Mouse (Mus musculus): ENCODE measurements around the gene Alox5. TPM values are rescaled to one million over a fixed set of nuclear protein-coding genes. Genes with fewer than 3 reads are reported as not detected.
"Not testable (repeated sequence)": the region's sequence is repeated elsewhere in the genome, so short reads cannot be mapped to it uniquely, and the experiment has no call there.

Alox5 gene
- polyA plus RNA-seq (2016; fragmentation: Nextera tagmentation; extraction: Ambion mirVana), result 1.0 and 1.2 TPM in 2 replicates

DNA sequence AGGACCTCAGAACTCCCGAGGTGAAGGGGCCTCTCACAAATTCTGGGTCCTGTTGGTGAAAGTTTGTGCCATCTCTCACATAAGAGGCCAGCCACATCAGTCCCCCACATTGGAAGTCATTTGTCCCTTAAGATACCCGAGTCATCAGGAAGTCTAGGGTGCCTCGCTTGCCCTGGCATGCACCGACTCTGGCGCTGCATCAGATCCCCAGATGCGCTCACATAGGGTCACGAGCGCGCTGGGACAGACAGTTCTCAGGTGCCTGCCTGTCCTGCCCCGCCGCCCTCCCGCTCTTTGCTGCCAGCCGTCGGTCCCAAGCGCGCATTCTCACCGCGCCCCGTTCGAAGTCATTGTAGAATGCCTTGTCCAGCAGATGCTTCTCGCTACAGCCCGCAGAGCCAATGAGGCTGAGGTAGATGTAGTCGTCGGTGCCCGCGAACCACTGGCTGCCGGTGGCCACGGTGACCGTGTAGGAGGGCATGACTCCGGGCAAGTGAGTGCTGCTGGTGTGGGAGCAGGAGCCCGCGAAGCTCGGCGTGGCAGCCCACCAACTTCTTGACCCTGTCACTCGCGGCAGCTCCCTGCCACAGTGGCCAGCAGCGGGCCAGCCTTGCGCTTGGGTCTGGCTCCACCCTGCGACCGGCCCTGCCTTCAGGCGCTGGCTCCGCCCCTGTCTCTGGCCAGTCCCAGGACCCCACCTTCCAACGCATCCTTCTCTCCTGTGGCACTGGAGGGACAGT lies at the start of gene Alox5:
Gene Alox5 (minus strand): TSS at position 635 of the 740 bp plus-strand sequence.
- Histone ChIP-seq H3K27ac (no peak within 1 kb of the TSS), H3K9ac (peak within 1 kb of the TSS; percentile 49; the same call in 1 of the 2 replicates), H3K27me3 (peaks cover 32% of the 10 kb centered on the region), H3K4me1 (peaks cover 8% of the 10 kb centered on the region), H3K4me2 (replicated peaks) (peak within 1 kb of the TSS; percentile 75), H3K9me3 (replicated peaks) (no peaks in the 10 kb centered on the region), H3K36me3 (no peaks in the 10 kb centered on the region), H3K4me3 (peak within 1 kb of the TSS; percentile 40)
- WGBS, result 3% methylated on average over 43 of the region's 43 CpGs
- peak; percentile 46; the same call in 1 of the 2 replicates for ATAC-seq (ENCODE audit: low FRiP score)

DNA sequence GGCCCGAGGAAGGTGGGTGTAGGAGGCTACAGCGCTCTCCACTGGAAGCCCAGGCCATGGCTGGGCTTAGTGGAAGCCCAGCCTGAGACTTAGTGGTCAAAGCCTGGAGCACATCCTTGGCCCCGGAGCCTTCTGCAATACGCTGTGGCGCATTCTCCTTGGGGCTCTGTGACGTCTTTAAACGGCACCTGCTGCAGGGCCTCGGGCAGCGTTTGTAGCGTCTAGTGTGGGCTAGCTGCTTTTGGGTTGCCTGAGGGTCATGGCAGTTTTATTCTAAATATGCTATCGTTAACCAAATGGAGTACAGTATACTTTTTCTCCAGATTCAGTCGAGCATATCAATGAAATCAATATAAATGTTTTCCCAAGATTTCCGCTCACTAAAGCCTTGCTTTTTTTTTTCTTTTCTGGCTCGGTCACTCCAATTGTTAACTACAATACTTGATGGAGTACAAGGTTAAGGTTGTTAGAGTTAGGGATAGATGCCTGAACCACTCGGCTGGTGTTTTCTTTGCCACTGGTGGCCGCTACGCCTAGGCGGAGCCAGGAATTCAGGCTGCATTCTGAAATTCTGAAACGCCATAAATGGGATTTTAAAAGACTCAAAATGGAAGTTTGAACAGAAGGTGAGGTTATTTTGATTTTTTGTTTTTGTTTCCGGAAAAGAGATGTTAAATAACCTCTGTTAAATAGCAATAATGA lies 45.5 kb upstream of the Alox5 start, which contains the start of gene Olfr212:
Gene Olfr212 (plus strand): TSS at position 215 of the 702 bp plus-strand sequence.
- WGBS, result 91% methylated on average over 20 of the region's 20 CpGs
- not testable (repeated sequence) for H3K9ac ChIP-seq; ATAC-seq (ENCODE audit: low FRiP score); H3K27ac ChIP-seq; H3K4me2 ChIP-seq (replicated peaks); H3K36me3 ChIP-seq; H3K4me1 ChIP-seq; H3K4me3 ChIP-seq; H3K27me3 ChIP-seq
- H3K9me3 ChIP-seq (replicated peaks), result peaks cover 23% of the 10 kb centered on the region

DNA sequence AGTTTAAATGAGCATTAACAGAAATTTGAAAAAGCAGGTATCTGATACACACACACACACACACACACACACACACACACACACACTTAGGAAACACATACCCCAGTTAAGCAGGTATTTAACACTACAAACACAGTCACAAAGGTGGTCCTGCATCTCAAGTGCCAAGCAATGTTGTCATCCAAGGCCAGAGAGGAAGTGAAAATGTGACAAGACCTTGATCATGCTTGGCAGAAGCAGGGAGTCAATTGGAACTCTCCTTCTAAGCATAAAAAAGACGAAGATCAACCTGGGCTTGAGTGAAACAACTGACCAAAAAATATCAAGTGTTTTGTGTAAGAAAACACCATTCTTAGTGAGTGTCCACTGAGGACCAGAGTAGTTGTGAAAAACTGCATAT lies 35.0 kb upstream of the Alox5 start:
- Histone ChIP-seq H3K4me1 (no peaks in the 10 kb centered on the region), H3K4me3 (no peak overlapping the region), H3K4me2 (replicated peaks) (no peak overlapping the region), H3K27me3 (no peaks in the 10 kb centered on the region), H3K9ac (no peak overlapping the region), H3K27ac (no peak overlapping the region), H3K36me3 (no peaks in the 10 kb centered on the region), H3K9me3 (replicated peaks) (0 out of 2 replicates have a peak, but pooled peaks cover 2% of the 10 kb centered on the region)
- WGBS, result 85% methylated on average over 1 of the region's 1 CpGs
- ATAC-seq (ENCODE audit: low FRiP score), result no peak

DNA sequence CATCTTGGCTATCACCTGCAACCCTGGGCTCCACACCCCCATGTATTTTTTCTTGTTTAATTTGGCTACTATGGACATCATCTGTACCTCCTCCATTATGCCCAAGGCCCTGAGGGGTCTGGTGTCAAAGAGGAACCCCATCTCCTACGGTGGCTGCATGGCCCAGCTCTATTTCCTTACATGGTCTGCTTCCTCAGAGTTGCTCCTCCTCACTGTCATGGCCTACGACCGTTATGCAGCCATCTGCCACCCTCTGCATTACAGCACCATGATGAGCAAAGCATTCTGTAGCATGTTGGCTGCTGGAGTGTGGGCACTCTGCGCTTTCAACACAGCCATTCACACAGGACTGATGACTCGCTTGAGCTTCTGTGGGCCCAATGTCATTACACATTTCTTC lies 32.8 kb upstream of the Alox5 start:
- no peaks in the 10 kb centered on the region for H3K27me3 ChIP-seq
- H3K9ac ChIP-seq, result no peak overlapping the region
- no peaks in the 10 kb centered on the region for H3K36me3 ChIP-seq
- no peak for ATAC-seq (ENCODE audit: low FRiP score)
- H3K4me3 ChIP-seq, result no peak overlapping the region
- H3K4me2 ChIP-seq (replicated peaks), result no peak overlapping the region
- WGBS, result 90% methylated on average over 5 of the region's 5 CpGs
- no peaks in the 10 kb centered on the region for H3K9me3 ChIP-seq (replicated peaks)
- peaks cover 8% of the 10 kb centered on the region; the same call in 1 of the 2 replicates for H3K4me1 ChIP-seq
- H3K27ac ChIP-seq, result no peak overlapping the region

DNA sequence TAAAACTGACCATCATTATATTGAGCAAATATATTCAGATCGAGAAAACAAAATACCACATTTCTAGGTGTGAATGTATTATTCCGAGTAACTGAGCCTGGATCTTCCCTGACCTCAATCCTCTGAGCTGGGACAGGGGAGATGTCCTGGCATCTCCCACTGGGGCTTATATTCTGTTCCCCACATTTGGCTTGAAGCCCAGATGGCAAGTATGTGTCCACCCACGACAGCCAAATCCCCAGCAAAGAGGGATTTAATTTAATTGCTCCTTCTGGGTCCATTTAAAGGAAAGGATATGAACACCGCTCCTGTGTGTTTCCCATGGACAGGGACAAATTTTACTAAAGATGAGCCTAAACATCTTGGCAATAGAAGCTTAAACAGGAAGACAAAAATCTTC lies 27.8 kb upstream of the Alox5 start, which contains the start of gene Olfr211:
Gene Olfr211 (plus strand): TSS at position 301 of the 400 bp plus-strand sequence.
- Histone ChIP-seq H3K9ac (no peak within 1 kb of the TSS), H3K27me3 (no peaks in the 10 kb centered on the region), H3K4me3 (no peak within 1 kb of the TSS), H3K4me2 (replicated peaks) (no peak within 1 kb of the TSS), H3K9me3 (replicated peaks) (no peaks in the 10 kb centered on the region), H3K4me1 (peaks cover 8% of the 10 kb centered on the region; the same call in 1 of the 2 replicates), H3K27ac (no peak within 1 kb of the TSS), H3K36me3 (no peaks in the 10 kb centered on the region)
- WGBS, result 74% methylated on average over 4 of the region's 4 CpGs
- no peak for ATAC-seq (ENCODE audit: low FRiP score)

DNA sequence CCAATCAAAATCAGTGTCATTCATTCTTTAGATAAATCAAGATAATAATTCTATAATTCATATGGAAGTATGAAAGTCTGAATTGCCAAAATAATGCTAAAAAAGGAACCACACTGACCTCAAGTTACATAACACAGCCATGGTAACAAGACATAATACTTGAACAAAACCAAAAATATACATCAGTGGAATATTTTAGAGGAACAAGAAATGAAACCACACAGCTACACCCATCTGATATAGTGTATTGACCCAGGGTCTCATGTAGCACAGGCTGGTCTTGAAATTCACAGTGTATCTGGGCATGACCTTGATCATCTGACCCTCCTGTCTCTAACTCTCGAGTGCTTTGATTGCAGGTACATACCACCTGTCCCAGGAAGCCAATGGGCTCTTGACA lies 25.9 kb upstream of the Alox5 start:
- H3K9me3 ChIP-seq (replicated peaks), result no peaks in the 10 kb centered on the region
- 67% methylated on average over 1 of the region's 1 CpGs for WGBS
- H3K4me3 ChIP-seq, result no peak overlapping the region
- H3K4me2 ChIP-seq (replicated peaks), result no peak overlapping the region
- H3K27me3 ChIP-seq, result no peaks in the 10 kb centered on the region
- H3K9ac ChIP-seq, result no peak overlapping the region
- no peak for ATAC-seq (ENCODE audit: low FRiP score)
- H3K27ac ChIP-seq, result no peak overlapping the region
- peaks cover 8% of the 10 kb centered on the region; the same call in 1 of the 2 replicates for H3K4me1 ChIP-seq
- no peaks in the 10 kb centered on the region for H3K36me3 ChIP-seq

DNA sequence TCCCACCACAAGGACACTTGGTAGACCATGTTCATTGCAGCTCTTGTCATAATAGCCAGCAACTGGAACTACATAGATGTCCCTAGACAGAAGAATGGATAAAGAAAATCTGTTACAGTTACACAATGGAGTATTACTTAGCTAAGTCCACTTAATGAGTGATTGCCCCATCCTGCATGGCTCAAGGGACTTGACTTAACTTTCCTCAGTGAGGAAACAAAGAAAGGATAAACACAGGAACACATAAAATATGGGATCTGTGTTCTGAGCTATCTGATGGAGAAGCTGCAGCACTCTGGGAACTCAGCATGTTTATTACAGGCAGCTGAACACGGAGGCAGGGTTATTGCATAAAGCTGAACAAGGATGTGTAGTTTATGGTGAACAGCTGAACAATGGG lies 24.1 kb upstream of the Alox5 start:
- 82% methylated on average over 1 of the region's 1 CpGs for WGBS
- H3K36me3 ChIP-seq, result no peaks in the 10 kb centered on the region

DNA sequence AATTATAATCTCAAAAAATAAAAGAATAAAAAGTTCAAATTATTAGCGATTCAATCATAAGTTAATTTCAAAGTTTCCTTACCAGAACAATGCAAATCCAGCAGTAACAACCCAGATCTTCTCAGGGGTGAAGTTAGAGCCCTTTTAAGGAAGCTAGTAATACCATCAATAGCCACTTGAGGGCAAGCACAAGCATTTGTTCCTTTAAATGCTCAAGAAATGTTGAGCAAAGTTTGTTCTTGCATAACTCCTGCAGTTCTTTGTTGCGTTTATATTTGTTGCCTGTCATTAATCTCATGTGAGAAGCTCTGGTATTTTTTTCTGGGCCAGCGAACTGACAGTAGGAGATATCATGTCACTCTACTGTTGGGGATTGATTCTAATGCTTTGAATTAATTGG lies 7.1 kb upstream of the Alox5 start:
- 37% methylated on average over 3 of the region's 3 CpGs for WGBS
- no peak overlapping the region for H3K27ac ChIP-seq
- no peaks in the 10 kb centered on the region for H3K36me3 ChIP-seq
- H3K4me3 ChIP-seq, result no peak overlapping the region
- no peak for ATAC-seq (ENCODE audit: low FRiP score)
- no peak overlapping the region for H3K4me2 ChIP-seq (replicated peaks)
- no peaks in the 10 kb centered on the region for H3K27me3 ChIP-seq
- H3K4me1 ChIP-seq, result no peaks in the 10 kb centered on the region
- no peak overlapping the region for H3K9ac ChIP-seq
- H3K9me3 ChIP-seq (replicated peaks), result no peaks in the 10 kb centered on the region

More for the DNA sequence above, 24.1 kb upstream of the Alox5 start:
- H3K4me1 ChIP-seq, result 0 out of 2 replicates have a peak, but pooled peaks cover 2% of the 10 kb centered on the region
- no peak overlapping the region for H3K4me3 ChIP-seq
- H3K9me3 ChIP-seq (replicated peaks), result no peaks in the 10 kb centered on the region
- ATAC-seq (ENCODE audit: low FRiP score), result no peak
- H3K4me2 ChIP-seq (replicated peaks), result no peak overlapping the region
- no peak overlapping the region for H3K27ac ChIP-seq
- H3K9ac ChIP-seq, result no peak overlapping the region
- no peaks in the 10 kb centered on the region for H3K27me3 ChIP-seq

DNA sequence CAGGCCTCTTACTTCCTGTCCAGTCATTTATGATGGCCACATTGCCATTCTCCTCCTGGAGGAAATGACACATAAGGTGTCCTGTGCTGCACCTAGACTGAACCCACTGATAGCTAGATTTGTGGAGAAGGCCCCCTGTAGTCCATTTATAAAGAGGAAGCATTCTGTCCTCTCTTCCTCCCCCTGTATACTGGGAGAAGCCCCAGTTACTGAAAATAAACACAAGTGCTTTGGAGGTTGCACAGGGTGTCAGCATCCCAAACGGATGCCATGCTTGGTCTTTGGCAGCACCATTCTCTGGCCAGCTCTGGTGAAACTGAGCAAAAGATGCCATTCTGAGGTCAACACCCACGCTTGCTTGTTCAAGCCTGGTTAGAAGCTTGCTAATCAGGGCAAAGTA lies 1.7 kb downstream of the Alox5 start:
- Histone ChIP-seq H3K4me1 (peaks cover 8% of the 10 kb centered on the region), H3K9ac (no peak overlapping the region), H3K4me3 (no peak overlapping the region), H3K9me3 (replicated peaks) (no peaks in the 10 kb centered on the region), H3K4me2 (replicated peaks) (no peak overlapping the region), H3K27me3 (peaks cover 32% of the 10 kb centered on the region), H3K27ac (no peak overlapping the region), H3K36me3 (no peaks in the 10 kb centered on the region)
- 78% methylated on average over 2 of the region's 2 CpGs for WGBS
- ATAC-seq (ENCODE audit: low FRiP score), result no peak

DNA sequence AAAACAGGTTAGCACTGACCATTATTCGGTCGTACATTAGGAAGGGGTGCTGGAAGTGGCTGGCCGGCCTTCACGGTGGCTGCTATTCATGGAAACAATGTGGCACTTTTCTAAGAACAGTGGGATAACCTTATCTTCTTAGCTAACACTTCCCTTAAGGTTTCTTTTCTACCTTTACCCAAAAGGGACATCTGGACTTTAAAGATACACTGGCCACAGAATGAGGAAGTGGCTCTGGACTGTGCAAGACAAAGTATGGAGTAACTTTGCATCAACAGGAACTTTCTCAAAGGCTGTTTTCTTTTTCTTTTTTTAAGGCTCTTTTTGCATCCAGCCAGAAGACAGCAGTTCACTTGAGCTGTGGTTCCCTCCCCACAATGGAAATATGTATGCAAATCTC lies 2.2 kb downstream of the Alox5 start:
- ATAC-seq (ENCODE audit: low FRiP score), result no peak
- no peaks in the 10 kb centered on the region for H3K36me3 ChIP-seq
- 83% methylated on average over 4 of the region's 4 CpGs for WGBS
- no peaks in the 10 kb centered on the region for H3K9me3 ChIP-seq (replicated peaks)
- H3K4me1 ChIP-seq, result peaks cover 8% of the 10 kb centered on the region
- no peak overlapping the region for H3K9ac ChIP-seq
- no peak overlapping the region for H3K4me2 ChIP-seq (replicated peaks)
- H3K27ac ChIP-seq, result no peak overlapping the region
- peaks cover 32% of the 10 kb centered on the region for H3K27me3 ChIP-seq
- H3K4me3 ChIP-seq, result no peak overlapping the region

DNA sequence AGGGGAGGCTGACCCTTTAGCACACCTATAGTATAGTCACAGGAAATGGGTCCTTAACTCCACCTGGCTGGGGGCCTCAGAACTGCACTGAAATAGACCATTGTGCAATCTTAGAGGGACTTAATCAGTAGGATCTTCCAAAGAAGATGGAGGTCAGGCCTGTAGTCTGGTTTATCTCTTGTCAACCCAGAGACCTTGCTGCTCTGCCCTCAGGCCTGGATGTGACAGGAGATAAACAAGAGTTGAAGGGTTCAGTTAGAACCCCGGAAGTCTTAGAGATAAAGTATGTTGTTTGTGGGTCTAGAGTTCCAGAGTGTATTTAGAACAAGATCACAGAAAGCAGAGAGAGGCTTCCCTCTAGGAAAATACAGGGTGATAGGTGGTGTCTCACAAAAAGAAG lies 4.5 kb downstream of the Alox5 start:
- no peak overlapping the region for H3K4me3 ChIP-seq
- ATAC-seq (ENCODE audit: low FRiP score), result no peak
- H3K4me1 ChIP-seq, result peaks cover 8% of the 10 kb centered on the region
- peaks cover 23% of the 10 kb centered on the region for H3K27me3 ChIP-seq
- H3K27ac ChIP-seq, result no peak overlapping the region
- H3K9me3 ChIP-seq (replicated peaks), result no peaks in the 10 kb centered on the region
- H3K36me3 ChIP-seq, result no peaks in the 10 kb centered on the region
- 83% methylated on average over 1 of the region's 1 CpGs for WGBS
- no peak overlapping the region for H3K9ac ChIP-seq
- no peak overlapping the region for H3K4me2 ChIP-seq (replicated peaks)

DNA sequence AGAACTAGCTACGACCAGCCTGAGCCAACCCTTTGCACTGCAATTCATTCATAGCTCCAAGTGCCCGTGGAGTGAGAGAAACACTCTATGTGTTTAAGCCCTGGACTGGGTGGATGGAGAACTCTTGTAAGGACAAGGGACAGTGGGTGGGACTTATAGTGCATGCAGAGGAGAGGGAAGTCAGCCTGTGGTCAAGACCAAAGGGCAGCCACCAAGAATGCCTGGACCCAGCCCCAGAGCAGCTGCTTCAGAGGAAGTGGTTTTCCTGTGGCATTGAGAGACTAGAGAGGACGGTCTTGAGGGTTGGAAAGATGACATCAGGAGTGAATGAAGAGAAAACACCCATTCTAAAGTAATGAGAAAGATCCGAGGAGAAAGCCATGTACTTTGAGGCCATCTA lies 5.2 kb downstream of the Alox5 start:
- no peak for ATAC-seq (ENCODE audit: low FRiP score)
- Histone ChIP-seq H3K9ac (no peak overlapping the region), H3K4me3 (no peak overlapping the region), H3K36me3 (no peaks in the 10 kb centered on the region), H3K27me3 (peaks cover 16% of the 10 kb centered on the region), H3K4me2 (replicated peaks) (no peak overlapping the region), H3K9me3 (replicated peaks) (no peaks in the 10 kb centered on the region), H3K27ac (no peak overlapping the region), H3K4me1 (peaks cover 5% of the 10 kb centered on the region)
- WGBS, result 74% methylated on average over 4 of the region's 4 CpGs
